Mouse (Mus musculus) ES-Bruce4 (cell line): ENCODE data around the gene Pnp. TPM values are rescaled to one million over a fixed set of nuclear protein-coding genes. Genes with fewer than 3 reads are reported as not detected.

Experiments
- H3K27ac ChIP-seq: 2 replicates; pipeline ENCODE4 v1.5.1; 2012; ENCODE audit warnings: low read length, inconsistent platforms; ENCODE audit not compliant: insufficient read depth
- H3K27me3 ChIP-seq: 2 replicates; pipeline ENCODE4 v1.6.1; 2012; ENCODE audit warnings: mild to moderate bottlenecking, low read length, inconsistent platforms; ENCODE audit not compliant: control insufficient read depth, poor library complexity, insufficient read depth, severe bottlenecking
- H3K36me3 ChIP-seq: 2 replicates; pipeline ENCODE4 v1.6.1; 2012; ENCODE audit warnings: inconsistent platforms, mild to moderate bottlenecking, low read length, moderate library complexity; ENCODE audit not compliant: control insufficient read depth, poor library complexity, insufficient read depth, severe bottlenecking
- H3K4me1 ChIP-seq: one replicate; pipeline ENCODE4 v1.8.1; 2011; ENCODE audit warnings: low read length; ENCODE audit not compliant: control insufficient read depth, insufficient read depth
- H3K4me3 ChIP-seq: 2 replicates; pipeline ENCODE4 v1.5.1; 2011; ENCODE audit warnings: low read depth, mild to moderate bottlenecking, low read length
- H3K9ac ChIP-seq: 2 replicates; pipeline ENCODE4 v1.6.1; 2012; ENCODE audit warnings: low read depth, mild to moderate bottlenecking, inconsistent platforms; ENCODE audit not compliant: poor library complexity, severe bottlenecking
- H3K9me3 ChIP-seq: replicated peaks from 2 replicates; pipeline ENCODE4 v1.6.1; 2012; ENCODE audit warnings: mild to moderate bottlenecking, low read length, inconsistent platforms; ENCODE audit not compliant: control insufficient read depth, poor library complexity, insufficient read depth, severe bottlenecking
- CTCF ChIP-seq: IDR thresholded peaks from one replicate; pipeline ENCODE4 v1.8.1; 2011; ENCODE audit warnings: low read depth, low read length
- EP300 ChIP-seq: IDR thresholded peaks from 2 replicates; pipeline ENCODE4 v1.6.1; 2011; ENCODE audit warnings: low read depth, low read length; ENCODE audit not compliant: insufficient read depth
- POLR2A ChIP-seq: IDR thresholded peaks from one replicate; pipeline ENCODE4 v1.8.1; 2011; ENCODE audit warnings: low read length; ENCODE audit not compliant: insufficient read depth
- polyA plus RNA-seq: library from polyadenylated mRNA; stranded (reverse); fragments of >200 nt; gene quantifications from 2 replicates; pipeline ENCODE4 v1.2.4, GENCODE M21; 2011; ENCODE audit warnings: low read depth; ENCODE audit not compliant: missing spikeins, insufficient read depth, insufficient read length

Gene Pnp
- 58.9 and 64.4 TPM in 2 replicates for polyA plus RNA-seq

DNA sequence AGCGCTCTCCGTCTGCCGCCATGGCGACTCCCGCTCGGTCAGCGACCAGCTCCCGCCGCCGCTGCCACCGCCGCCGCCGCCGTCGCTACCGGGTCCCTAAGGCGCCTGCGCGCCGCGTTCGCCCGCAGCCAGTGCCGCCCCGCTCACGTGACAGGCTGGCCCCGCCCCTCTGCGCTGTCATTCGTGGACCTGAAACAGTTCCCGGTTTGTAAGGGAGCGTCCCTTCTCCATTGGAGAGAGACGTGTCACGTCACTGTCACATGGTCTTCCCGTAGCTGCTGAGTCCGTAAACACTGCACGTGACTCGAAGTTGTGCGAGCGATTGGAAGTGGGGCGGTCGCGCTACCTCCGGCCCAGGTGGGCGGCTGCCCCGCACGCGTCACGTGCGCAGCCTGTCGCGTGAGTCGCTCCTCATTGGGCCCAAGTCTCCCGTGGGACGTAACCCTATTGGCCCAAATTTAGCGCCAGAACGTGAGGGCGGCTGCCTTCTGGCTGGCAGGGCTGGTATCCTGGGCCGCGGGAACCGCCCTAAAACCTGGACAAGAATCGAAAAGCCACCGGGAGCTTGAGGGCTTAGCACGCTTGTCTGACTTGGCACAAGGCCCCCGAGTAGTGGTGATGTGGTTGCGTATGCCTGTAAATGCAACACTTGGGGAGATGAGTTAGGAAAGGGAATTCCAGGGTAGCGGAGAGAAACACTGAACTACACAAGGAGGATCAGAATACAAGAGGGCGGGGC is at the start of gene Pnp, which contains the start of gene Pip4p1:
Gene Pnp (plus strand): TSS at position 329 of the 739 bp plus-strand sequence.
Gene Pip4p1 (minus strand): TSS at position 103 of the 739 bp plus-strand sequence.
- no peaks in the 10 kb centered on the region for H3K4me1 ChIP-seq
- H3K27me3 ChIP-seq, result no peaks in the 10 kb centered on the region
- peak within 1 kb of the TSS; percentile 85 for H3K4me3 ChIP-seq
- H3K36me3 ChIP-seq, result peaks cover 37% of the 10 kb centered on the region
- H3K27ac ChIP-seq, result peak within 1 kb of the TSS; percentile 90
- peak within 1 kb of the TSS; percentile 77 for H3K9ac ChIP-seq
- TF ChIP-seq POLR2A (peak; percentile 69), EP300 (0 out of 2 replicates have a peak, but pooled peaks have one; percentile 24), CTCF (no peak)
- no peaks in the 10 kb centered on the region for H3K9me3 ChIP-seq

DNA sequence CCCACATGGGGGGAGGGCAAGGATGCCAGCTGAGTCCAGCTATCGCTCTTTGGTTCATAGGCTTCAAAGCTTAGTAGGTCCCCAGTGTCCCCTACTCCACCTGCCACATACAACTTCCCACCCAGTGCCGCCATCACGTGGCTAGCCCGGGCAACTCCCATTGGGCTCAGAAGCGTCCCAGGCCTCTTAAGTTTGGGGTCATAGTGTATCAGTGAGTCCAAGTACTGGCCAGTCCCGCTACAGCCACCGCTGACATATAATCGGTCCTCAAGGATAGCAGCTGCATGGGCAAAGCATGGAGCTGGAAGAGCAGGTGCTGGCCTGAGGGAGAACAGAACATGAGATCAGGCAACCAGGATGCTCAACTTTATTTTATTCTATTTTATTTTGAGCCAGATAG is 39.3 kb upstream of the Pnp start:
- no peak overlapping the region for H3K4me3 ChIP-seq
- TF ChIP-seq CTCF (no peak), EP300 (no peak), POLR2A (no peak)
- no peaks in the 10 kb centered on the region for H3K4me1 ChIP-seq
- no peak overlapping the region for H3K9ac ChIP-seq
- no peaks in the 10 kb centered on the region for H3K27me3 ChIP-seq
- H3K9me3 ChIP-seq, result no peaks in the 10 kb centered on the region
- H3K27ac ChIP-seq, result no peak overlapping the region
- no peaks in the 10 kb centered on the region for H3K36me3 ChIP-seq

DNA sequence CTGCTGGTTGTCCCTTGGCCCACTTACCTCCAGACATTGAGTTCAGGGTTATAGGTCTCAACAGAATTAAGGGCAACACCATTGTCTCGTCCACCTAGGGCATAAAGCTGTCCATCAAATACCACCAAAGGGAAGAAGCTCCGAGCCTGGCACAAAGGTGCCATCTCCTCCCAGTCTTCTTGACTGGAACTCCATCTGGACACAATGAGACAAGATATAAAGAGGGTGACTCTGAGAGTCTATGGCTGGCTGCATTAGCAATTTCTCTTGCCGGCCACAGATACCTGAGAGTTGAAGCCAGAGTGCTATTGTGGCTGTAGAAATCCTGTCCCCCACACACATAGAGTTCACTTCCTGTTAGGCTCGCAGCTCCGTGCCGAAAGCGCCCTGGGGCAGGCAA is 38.8 kb upstream of the Pnp start:
- no peak overlapping the region for H3K4me3 ChIP-seq
- H3K9ac ChIP-seq, result no peak overlapping the region
- no peaks in the 10 kb centered on the region for H3K4me1 ChIP-seq
- no peaks in the 10 kb centered on the region for H3K27me3 ChIP-seq
- no peaks in the 10 kb centered on the region for H3K36me3 ChIP-seq
- TF ChIP-seq EP300, result no peak
- TF ChIP-seq CTCF, result no peak
- no peak for TF ChIP-seq POLR2A
- no peak overlapping the region for H3K27ac ChIP-seq
- no peaks in the 10 kb centered on the region for H3K9me3 ChIP-seq

DNA sequence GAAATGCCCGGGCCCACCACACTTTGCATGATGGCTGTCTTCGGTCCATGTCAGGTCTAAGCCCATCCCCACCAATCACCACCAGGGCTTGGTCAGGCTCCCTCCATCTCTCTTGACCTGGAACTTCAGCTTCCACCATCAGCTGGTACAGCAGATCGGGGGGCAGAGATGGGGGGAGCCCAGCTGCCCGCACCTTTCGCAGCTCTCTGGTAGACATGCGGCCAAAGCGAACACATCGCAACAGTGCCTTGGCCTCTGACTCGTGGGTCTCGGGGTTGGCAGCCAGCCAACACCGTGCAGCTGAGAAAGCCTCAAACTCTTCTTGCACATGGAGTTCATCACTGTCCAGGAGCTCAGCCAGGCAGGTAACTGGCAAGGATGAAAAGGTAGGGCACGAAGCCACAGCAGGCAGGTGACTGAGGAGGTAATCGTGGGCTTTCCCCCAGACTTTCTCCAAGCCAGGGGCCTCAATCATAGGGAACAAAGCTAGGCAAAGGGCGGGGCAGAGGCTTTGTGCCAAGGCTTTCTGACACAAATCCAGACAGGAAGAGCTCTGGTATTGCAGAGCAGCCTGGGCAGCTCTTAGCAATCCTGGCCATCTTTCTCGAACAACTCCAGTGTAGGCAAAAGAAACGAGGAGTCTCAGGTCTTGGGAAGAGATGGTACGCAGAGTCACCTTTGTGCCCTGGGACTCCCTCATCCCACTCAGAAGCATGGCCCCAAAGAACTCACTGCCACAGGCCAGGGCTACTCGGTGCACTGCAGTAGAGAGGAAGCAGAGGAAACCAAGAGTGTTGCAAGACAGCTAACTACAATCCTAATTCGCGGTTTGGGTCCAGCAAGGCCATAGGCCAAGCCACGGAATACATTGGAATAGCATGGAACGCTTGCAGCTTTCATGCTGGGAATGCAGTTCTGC is 38.1 kb upstream of the Pnp start:
- H3K4me1 ChIP-seq, result no peaks in the 10 kb centered on the region
- no peaks in the 10 kb centered on the region for H3K9me3 ChIP-seq
- no peaks in the 10 kb centered on the region for H3K36me3 ChIP-seq
- no peaks in the 10 kb centered on the region for H3K27me3 ChIP-seq
- H3K9ac ChIP-seq, result no peak overlapping the region
- H3K27ac ChIP-seq, result no peak overlapping the region
- no peak overlapping the region for H3K4me3 ChIP-seq
- TF ChIP-seq EP300, result no peak
- no peak for TF ChIP-seq POLR2A
- no peak for TF ChIP-seq CTCF

DNA sequence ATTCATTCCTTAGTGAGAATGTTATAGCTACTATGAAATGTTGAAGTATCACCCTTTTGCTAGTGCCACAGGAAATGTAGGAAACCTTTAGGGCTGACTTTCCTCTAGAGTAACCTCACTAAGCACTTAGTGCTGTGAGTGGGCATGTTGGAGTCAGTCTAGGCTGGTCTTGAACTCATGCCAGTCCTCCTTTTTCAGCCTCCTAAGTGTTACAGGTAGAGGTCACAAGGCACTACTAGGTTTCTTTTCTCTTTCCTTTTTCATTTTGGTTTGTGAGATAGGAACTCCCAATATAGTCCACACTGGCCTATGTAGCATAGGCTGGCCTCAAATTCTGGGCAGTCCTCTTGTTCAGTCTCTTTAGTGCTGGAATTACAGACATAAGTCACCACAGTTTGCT is 35.5 kb upstream of the Pnp start:
- Histone ChIP-seq H3K36me3 (no peaks in the 10 kb centered on the region), H3K4me1 (no peaks in the 10 kb centered on the region), H3K27ac (no peak overlapping the region), H3K27me3 (no peaks in the 10 kb centered on the region), H3K9me3 (no peaks in the 10 kb centered on the region), H3K9ac (no peak overlapping the region), H3K4me3 (no peak overlapping the region)
- no peak for TF ChIP-seq EP300
- TF ChIP-seq CTCF, result no peak
- no peak for TF ChIP-seq POLR2A
